Mouse (Mus musculus) retina, adult 2 months (tissue): ENCODE results near the gene Zcwpw1.
"Not testable (repeated sequence)": the region's sequence is repeated elsewhere in the genome, so short reads cannot be mapped to it uniquely, and the experiment has no call there.

ENCODE experiments used
- DNase-seq: peaks from one replicate; pipeline ENCODE4 v3.0.0-alpha.2; 2012; ENCODE audit warnings: low read depth, low spot score

Gene Zcwpw1

DNA sequence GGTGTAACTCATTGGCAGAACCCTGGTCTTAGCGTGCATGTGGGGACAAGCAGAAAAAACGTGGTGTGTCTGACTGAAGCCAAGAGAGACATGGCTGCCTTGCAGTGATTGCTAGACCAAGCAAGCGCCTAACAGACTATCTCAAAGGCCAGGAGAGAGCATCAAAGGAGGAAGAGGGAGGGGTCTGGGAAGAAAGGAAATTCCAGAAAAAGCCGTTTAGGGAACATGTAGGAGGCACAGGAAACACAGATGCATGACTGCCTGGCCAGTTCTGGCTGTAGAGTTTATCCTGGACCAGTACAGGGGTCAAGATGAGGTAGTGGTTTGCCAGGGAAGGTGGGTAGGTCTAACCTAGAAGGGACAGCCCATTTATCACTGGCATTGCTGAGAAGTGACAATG, 45.9 kb downstream of the Zcwpw1 start:
- DNase-seq = no peak

DNA sequence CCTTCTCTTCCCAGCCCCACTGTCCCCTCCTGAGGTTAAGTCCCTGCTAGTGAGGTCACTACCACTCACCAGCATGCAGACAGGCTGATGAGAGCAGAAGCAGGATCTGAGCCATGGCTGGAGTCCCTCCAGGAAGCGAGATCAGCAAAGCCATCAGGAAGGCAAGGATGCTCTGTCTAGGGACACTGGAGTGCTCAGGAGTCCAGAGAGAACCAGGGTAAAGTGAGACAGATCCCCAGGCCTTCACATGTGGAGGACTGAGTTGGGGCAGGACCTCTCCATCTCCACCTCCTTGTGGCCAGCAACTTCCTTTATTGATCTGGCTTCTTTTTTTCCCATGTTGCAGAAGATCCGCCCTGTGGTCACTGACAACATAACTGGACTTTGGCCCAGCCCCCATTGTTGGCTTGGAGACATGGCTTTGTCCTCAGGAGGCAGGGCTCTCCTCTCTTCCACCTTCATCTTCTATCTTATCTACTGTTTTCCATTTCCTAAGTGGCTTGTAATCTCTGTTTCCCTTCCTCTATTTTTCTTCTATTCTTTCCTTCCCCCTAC, 48.4 kb downstream of the Zcwpw1 start, which contains the start of gene Pilra:
Gene Pilra (minus strand): TSS at position 316 of the 555 bp plus-strand sequence.
- DNase-seq = not testable (repeated sequence)

DNA sequence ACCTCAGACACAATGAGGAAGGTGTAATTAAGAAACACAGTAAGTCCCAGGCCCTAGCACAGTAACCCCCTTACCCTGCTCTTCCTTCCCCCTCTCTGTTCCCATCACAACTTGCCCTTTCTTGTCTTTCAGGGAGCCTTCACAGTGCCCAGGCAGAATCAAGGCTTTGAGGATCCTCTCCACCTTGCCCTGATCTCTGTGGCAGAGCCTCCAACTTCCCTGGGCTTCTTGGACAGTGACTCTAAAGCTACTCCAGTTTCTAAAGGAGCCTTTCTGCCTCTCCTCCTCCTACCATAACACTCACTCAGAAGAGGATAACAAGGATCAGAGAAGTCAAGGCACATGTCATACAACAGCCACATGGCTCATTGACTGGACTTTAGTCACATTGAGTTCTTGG, 49.0 kb downstream of the Zcwpw1 start:
- DNase-seq = no peak

DNA sequence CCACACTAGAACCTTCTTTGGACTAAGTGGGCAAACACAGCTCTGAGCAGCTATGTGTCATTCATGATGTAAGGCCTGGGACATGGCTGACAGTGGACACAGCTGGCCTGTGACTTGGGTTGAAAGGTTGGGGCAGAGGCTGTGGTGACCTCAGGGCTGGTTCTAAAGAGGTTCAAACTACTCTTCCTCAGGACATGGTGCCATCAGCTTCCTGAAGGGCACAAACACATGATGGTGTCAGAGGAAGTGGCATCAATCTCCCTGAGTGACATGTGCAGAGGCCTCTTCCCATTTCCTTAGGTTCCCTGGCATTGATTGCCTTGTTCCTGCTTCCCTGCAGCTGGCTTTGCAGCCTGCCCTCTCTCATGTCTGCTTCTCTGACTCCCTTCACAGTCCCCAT, 49.5 kb downstream of the Zcwpw1 start:
- DNase-seq = not testable (repeated sequence)

DNA sequence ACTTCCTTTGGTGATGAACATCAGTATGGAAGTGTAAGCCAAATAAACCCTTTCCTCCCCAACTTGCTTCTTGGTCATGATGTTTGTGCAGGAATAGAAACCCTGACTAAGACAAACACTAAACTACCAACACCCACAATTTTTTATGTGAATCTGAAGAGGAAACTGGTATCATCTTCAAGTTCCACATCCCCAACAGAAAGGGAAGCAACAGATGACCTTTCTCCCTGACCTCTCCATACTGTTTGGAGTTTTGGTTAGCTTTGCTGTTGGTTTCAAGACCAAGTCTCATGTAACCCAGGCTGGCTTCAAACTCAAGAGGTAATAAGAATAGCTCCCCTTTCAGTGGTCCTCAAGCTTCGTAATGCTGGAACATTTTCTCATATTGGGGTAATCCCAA, 62.7 kb downstream of the Zcwpw1 start:
- DNase-seq = not testable (repeated sequence)

DNA sequence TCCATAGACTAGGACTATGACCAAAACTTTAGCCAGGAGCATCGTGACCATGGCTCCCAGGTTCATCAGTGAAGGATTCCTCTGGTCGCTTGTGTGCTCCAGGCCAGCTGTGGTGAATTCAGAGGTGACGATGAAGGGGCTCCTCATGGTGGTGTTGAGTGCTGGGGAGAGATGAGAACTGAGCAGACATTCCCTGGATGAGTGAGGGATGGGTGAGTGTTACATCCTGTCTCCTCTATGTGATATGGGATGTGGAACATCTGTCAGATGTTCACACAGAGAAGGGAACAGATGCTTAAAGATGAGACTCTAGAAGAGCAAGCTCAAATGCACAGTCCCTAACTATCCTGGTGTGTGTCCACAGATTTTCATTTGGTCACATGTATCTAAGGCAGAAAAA, 67.3 kb downstream of the Zcwpw1 start:
- DNase-seq = not testable (repeated sequence)

DNA sequence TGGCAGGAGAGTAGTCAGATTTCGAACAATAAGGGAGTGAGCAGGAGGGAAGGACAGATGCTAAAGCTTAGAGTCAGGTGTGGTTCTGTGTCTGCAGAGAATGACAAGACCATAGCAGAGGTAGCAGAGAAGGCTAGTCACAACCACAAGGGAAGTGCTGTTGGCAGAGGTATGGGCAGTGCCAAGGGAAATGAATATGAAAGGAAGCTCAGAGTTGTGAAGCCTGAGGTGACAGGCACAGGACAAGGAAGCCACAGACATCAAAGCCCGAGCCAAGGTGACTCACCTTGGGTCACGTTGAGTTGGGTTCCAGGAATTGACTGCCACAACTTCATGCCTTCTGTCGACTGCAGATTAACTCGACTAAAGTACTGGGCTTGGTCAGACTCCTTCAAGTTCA, 69.3 kb downstream of the Zcwpw1 start:
- not testable (repeated sequence) for DNase-seq

DNA sequence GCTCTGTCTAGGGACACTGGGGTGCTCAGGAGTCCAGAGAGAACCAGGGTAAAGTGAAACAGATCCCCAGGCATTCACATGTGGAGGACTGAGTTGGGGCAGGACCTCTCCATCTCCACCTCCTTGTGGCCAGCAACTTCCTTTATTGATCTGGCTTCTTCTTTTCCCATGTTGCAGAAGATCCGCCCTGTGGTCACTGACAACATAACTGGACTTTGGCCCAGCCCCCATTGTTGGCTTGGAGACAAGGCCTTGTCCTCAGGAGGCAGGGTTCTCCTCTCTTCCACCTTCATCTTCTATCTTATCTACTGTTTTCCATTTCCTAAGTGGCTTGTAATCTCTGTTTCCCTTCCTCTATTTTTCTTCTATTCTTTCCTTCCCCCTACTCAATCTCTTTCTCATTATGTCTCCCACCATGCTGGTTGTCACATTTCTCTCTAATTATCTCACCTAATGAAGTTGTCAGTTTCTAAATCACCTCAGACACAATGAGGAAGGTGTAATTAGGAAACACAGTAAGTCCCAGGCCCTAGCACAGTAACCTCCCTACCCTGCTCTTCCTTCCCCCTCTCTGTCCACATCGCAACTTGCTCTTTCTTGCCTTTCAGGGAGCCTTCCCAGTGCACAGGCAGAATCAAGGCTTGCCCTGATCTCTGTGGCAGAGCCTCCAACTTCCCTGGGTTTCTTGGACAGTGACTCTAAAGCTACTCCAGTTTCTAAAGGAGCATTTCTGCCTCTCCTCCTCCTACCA, 70.5 kb downstream of the Zcwpw1 start, which contains the start of gene Pilrb1:
Gene Pilrb1 (minus strand): TSS at position 147 of the 751 bp plus-strand sequence.
- DNase-seq = not testable (repeated sequence)

DNA sequence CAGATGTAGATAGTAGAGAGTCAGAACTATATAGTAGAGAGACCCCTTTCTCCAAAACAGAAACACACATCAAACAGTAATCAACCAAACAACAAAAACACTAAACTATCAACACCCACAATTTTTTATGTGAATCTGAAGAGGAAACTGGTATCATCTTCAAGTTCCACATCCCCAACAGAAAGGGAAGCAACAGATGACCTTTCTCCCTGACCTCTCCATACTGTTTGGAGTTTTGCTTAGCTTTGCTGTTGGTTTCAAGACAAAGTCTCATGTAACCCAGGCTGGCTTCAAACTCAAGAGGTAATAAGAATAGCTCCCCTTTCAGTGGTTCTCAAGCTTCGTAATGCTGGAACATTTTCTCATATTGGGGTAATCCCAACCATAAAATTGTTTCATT, 76.4 kb downstream of the Zcwpw1 start:
- DNase-seq = not testable (repeated sequence)

DNA sequence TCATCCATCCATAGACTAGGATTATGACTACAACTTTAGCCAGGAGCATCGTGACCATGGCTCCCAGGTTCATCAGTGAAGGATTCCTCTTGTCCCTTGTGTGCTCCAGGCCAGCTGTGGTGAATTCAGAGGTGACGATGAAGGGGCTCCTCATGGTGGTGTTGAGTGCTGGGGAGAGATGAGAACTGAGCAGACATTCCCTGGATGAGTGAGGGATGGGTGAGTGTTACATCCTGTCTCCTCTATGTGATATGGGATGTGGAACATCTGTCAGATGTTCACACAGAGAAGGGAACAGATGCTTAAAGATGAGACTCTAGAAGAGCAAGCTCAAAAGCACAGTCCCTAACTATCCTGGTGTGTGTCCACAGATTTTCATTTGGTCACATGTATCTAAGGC, 81.0 kb downstream of the Zcwpw1 start:
- DNase-seq = not testable (repeated sequence)

DNA sequence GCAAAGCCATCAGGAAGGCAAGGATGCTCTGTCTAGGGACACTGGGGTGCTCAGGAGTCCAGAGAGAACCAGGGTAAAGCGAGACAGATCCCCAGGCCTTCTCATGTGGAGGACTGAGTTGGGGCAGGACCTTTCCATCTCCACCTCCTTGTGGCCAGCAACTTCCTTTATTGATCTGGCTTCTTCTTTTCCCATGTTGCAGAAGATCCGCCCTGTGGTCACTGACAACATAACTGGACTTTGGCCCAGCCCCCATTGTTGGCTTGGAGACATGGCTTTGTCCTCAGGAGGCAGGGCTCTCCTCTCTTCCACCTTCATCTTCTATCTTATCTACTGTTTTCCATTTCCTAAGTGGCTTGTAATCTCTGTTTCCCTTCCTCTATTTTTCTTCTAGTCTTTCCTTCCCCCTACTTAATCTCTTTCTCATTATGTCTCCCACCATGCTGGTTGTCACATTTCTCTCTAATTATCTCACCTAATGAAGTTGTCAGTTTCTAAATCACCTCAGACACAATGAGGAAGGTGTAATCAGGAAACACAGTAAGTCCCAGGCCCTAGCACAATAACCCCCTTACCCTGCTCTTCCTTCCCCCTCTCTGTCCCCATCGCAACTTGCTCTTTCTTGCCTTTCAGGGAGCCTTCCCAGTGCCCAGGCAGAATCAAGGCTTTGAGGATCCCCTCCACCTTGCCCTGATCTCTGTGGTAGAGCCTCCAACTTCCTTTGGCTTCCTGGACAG, 84.2 kb downstream of the Zcwpw1 start, which contains the start of gene Pilrb2:
Gene Pilrb2 (minus strand): TSS at position 172 of the 737 bp plus-strand sequence.
- not testable (repeated sequence) for DNase-seq
